24 mouse cellular contexts compared by ENCODE assay signal in genomic region chr8:73061410-73061809, GRCm38 (mm10).
DNase-seq lines count a peak whose midpoint lies in the region; ATAC-seq and TF ChIP-seq lines count a peak whose summit lies in the region.
"Had no signal": no experiment of that assay in that cellular context is flagged by ENCODE, and none has a peak within 500 bp of the region (broad histone marks: within the 10 kb centered on the region; RNA-seq: fewer than 3 reads in every experiment).

No protein-coding gene starts in this region.

- no peaks in the 10 kb centered on the region for H3K27me3 ChIP-seq in kidney, postnatal 0 days (ENCODE audit: insufficient read depth, low read length)
- H3K27me3 ChIP-seq: embryonic facial prominence, embryonic 13.5 days; forebrain, embryonic 12.5 days; forebrain, embryonic 15.5 days; hindbrain, embryonic 12.5 days; hindbrain, embryonic 15.5 days had no signal

- no peaks in the 10 kb centered on the region for H3K9me3 ChIP-seq in kidney, postnatal 0 days (replicated peaks; ENCODE audit: low read length)
- H3K9me3 ChIP-seq: embryonic facial prominence, embryonic 10.5 days; embryonic facial prominence, embryonic 13.5 days; forebrain, embryonic 12.5 days; forebrain, embryonic 15.5 days; hindbrain, embryonic 12.5 days; hindbrain, embryonic 15.5 days had no signal

- no peak overlapping the region for H3K9ac ChIP-seq in kidney, postnatal 0 days (ENCODE audit: low read depth, low read length)
- H3K9ac ChIP-seq: embryonic facial prominence, embryonic 13.5 days; forebrain, embryonic 12.5 days; forebrain, embryonic 15.5 days; hindbrain, embryonic 12.5 days; hindbrain, embryonic 15.5 days had no signal

- intact Hi-C loops in gastrocnemius, postnatal 14 days (cut with DNase I; ENCODE audit: low total_unique reads): no loop called here
- intact Hi-C loops in gastrocnemius, postnatal 36 days (cut with DNase I): no loop called here

- H3K4me2 ChIP-seq in kidney, postnatal 0 days (ENCODE audit: low read length): no peak overlapping the region
- H3K4me2 ChIP-seq: embryonic facial prominence, embryonic 13.5 days; forebrain, embryonic 12.5 days; forebrain, embryonic 15.5 days; heart, embryonic 11.5 days; hindbrain, embryonic 12.5 days; hindbrain, embryonic 15.5 days had no signal

- no peak for DNase-seq in frontal cortex, postnatal 14 days (ENCODE audit: low spot score in 2 of 2)
- DNase-seq in gastrocnemius, postnatal 14 days: peak; percentile 5
- no peak for DNase-seq in gastrocnemius, postnatal 36 days
- peak; percentile 54 for DNase-seq in kidney, postnatal 0 days (ENCODE audit: low spot score)
- no peak for DNase-seq in kidney, postnatal 10 days
- DNase-seq: adrenal gland, adult 8-10 months; adrenal gland, postnatal 25 days; cerebellum, adult 11-12 months; cerebellum, adult 8-10 months; cerebellum, postnatal 10 days; cerebellum, postnatal 36 days; embryo, embryonic 11 days; gastrocnemius, postnatal 10 days; heart, adult 11 months had no signal

- 40% methylated on average over 1 of the region's 1 CpGs for WGBS in kidney, postnatal 0 days

- no peaks in the 10 kb centered on the region for H3K36me3 ChIP-seq in kidney, postnatal 0 days (ENCODE audit: insufficient read depth, low read length)
- H3K36me3 ChIP-seq: embryonic facial prominence, embryonic 10.5 days; embryonic facial prominence, embryonic 13.5 days; forebrain, embryonic 12.5 days; forebrain, embryonic 15.5 days; hindbrain, embryonic 12.5 days; hindbrain, embryonic 15.5 days had no signal

- no peak overlapping the region for H3K27ac ChIP-seq in kidney, postnatal 0 days
- H3K27ac ChIP-seq: embryonic facial prominence, embryonic 10.5 days; embryonic facial prominence, embryonic 13.5 days; forebrain, embryonic 12.5 days; forebrain, embryonic 15.5 days; hindbrain, embryonic 12.5 days; hindbrain, embryonic 15.5 days had no signal

- H3K4me1 ChIP-seq in kidney, postnatal 0 days (replicated peaks; ENCODE audit: insufficient read depth, low read length): no peaks in the 10 kb centered on the region
- H3K4me1 ChIP-seq: embryonic facial prominence, embryonic 10.5 days; embryonic facial prominence, embryonic 13.5 days; forebrain, embryonic 12.5 days; forebrain, embryonic 15.5 days; hindbrain, embryonic 12.5 days; hindbrain, embryonic 15.5 days had no signal

- ATAC-seq in frontal cortex, adult (ENCODE audit: low TSS enrichment): peak; percentile 21; the same call in 1 of the 2 replicates
- ATAC-seq in kidney, postnatal 0 days (replicated peaks; ENCODE audit: low FRiP score, low read depth): no peak
- ATAC-seq: activated CD4-positive, CD25-positive, alpha-beta regulatory T cell, adult 4 months; forebrain, embryonic 15.5 days had no signal

- TF ChIP-seq CTCF in kidney, postnatal 0 days (IDR thresholded peaks at IDR 0.05; ENCODE audit: low read depth): no peak

- H3K4me3 ChIP-seq in kidney, postnatal 0 days (replicated peaks; ENCODE audit: low read depth, low read length): no peak overlapping the region
- H3K4me3 ChIP-seq: embryonic facial prominence, embryonic 10.5 days; embryonic facial prominence, embryonic 13.5 days; erythroblast, embryonic 14.5 days; forebrain, embryonic 12.5 days; forebrain, embryonic 15.5 days; hindbrain, embryonic 12.5 days; hindbrain, embryonic 15.5 days had no signal

Comparison
In these comparisons a context has a peak if more than half of its experiments do, and no peak if none do; other contexts are left out.
1. DNase-seq: peak in gastrocnemius, postnatal 14 days (single experiment) and kidney, postnatal 0 days (single experiment); none in frontal cortex, postnatal 14 days (0 of 2), gastrocnemius, postnatal 36 days (0 of 2) and kidney, postnatal 10 days (single experiment).